Mouse (Mus musculus) gastrocnemius, postnatal 25 days (tissue): ENCODE measurements around the gene Myo1d. TPM values are rescaled to one million over a fixed set of nuclear protein-coding genes. Genes with fewer than 3 reads are reported as not detected.

Experiments
- DNase-seq: peaks from one replicate; pipeline ENCODE4 v3.0.0; 2022
- total RNA-seq, 2 experiments: library from RNA; stranded (reverse); gene quantifications; 1 replicate in 1 of 2; 2 replicates in 1 of 2; pipeline ENCODE4 v1.2.3; 2021

Gene Myo1d
- total RNA-seq, 2 experiments from 2014 or later = 3.0 to 3.9 TPM

DNA sequence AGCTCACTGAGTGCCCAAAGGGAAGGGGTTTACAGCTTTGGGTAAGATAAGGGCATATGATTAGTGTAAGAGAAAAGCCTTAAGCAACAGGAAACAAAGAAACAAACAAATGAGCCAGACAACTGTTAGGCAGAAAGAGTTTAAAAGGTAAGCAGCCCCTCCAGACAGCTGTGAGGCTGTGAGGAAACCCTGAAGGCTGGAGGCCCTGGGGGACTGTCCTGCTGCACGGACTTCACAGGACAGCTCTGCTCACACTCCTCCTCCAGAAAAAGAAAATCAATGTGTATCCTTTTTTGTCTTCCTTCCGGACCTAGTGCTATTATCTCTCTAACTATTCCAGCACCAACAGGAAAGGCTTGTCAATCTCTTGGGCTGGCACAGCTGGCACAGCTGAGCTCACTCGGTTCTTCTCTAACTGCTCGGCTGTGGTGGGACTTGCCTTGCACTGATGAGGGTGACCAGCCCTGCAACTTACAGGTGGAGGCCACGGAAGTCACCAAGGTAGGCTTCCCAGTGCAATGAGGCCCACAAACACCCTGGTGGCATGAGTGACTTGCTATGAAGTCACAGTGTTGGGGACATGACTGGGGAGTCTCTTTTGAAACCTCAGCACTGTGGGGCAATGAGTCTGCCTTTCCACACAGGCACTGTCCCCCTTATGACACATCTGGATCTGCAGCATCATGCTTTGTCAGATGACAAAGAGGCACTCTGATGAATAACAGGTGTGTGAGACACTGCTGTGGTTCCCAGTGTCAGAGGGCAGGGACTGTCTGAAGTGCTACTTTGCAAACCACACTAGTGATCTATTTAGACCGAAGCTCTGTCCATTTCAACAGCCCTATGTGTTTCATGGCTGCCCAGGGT, 275.1 kb downstream of the Myo1d start:
- DNase-seq = no peak

DNA sequence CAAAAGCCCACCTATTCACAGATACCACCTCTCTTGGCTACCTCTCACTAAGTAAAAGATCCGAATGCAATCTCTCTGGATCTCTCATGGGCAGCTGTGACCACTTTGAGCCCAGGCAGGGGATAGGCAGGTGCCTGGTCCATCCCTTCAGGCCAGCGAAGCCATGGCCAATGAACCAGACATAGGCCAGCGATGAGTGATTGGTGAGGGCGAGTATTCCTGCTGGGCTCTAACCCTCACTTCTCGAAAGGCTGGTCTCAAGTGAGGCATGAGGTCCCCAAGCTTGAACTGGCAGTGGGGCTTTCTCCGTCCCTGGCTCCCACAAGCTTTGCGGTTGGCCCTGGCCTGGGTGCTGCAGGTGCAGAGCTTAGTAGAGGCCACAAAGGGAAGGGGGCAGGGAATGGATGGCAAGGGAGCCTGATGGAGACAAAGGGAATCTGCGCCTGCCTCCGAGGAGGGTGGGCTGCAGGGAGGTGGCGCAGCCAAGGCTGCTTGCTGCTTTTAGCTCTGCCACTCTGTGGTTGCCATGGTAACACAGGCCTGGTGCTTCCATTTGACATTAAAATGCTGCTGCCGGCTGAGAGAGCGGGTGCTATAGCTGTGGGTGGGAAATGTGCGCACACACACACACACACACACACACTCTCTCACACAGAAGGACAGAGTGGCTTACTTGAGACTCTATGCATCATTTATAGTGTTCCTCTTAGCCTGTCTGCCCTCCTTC, 275.9 kb downstream of the Myo1d start:
- no peak for DNase-seq

DNA sequence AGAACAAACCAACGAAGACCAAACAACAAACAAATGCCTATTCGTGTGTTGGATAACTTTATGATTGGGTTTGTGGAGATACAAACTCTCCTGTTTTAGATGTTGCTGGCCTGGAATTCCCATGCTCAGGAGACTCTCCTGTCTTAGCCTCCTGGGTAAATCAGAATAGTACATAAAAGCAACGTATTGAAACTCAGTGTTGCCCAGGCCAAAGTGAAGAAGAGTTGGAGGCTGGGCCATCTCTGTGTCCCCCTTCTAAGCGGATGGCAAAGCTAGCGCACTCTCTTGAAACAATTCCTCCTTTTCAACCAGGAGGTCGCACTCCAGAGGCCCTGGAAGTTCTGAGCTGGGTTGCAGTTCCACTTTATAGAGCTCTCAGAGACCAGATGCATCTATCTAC, 276.5 kb downstream of the Myo1d start:
- DNase-seq = no peak

DNA sequence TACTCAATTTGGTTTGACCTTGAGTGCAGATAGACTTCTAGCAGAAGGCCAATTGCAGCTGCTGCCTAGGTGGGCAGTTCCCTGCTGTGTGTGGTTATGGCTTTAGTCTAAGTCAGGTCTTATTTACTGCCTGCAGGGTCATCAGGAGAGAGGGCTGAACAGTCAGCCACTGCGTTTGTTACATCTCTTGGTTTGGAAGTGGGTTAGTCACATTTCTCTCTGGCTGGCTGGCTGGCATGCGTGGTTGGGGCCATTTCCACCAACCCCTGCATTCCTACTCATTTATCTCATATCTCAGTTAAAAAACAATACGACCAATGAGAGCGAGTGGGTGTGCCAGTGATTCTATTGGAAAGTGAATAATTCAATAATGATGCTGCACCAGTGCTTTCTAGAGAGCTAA, 280.3 kb downstream of the Myo1d start:
- no peak for DNase-seq

DNA sequence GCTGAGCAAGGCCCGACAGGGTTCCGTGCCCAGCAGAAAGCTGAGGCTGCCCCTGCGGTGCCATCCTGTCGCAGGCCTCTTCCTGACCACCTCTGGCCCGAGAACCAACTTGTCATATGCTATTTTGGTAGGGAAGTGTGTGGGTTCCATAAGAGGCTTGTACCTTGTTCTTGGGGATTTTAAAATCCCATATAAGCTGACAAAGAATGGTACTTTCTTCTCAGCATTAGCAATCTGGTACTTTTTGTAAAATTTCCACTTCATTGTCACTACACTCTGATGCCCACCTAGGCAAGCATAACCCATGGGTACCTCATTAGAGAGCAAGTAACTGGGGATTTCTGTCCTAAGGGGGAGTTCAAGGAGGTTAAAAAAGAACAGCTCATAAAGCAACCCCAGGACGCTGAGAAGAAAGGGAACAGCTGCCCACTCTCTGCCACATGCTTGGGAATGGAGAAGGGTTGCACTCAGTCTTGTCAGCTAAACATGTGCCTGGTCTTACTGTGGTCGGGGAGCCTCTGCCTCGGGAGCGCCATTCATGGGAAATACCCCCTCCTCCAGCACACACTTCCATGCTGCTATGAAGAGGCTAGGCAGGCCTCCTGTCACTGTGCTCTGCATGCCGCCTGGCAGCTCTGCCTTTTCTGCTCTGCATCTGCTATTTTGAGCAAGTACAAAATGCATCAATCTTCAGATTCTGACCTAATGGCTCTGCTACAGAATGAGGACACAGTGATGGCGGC, 281.3 kb downstream of the Myo1d start:
- no peak for DNase-seq

DNA sequence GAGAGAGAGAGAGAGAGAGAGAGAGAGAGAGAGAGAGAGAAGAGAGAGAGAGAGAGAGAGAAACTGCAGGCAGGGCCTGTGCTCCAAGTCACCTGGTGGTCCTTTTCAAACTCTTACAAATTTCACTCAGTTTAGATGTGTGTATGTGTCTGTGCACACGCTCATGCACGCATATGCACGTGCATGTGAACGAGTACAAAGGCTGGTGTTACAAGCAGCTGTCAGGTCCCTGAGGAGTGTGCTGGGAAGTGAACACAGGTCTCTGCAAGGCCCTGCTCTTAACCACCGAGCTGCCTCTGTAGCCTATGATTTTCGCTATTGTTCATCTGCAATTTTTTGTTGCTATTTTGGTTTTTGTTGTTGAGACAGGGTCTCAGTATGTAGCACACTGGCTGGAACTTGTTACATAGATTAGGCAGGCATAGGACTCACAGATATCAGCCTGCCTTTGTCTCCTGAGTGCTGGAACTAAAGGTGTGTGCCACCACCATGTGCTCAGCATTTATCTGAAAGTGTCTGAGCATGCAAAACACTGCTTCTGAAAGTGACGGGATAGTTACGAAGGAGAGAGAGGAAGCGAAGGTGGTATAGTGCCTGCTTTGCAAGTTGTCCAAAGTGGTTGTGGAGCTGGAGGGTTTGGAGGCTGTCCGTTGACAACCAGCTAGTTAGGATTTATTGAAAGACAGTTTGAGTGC, 282.5 kb downstream of the Myo1d start:
- no peak for DNase-seq

DNA sequence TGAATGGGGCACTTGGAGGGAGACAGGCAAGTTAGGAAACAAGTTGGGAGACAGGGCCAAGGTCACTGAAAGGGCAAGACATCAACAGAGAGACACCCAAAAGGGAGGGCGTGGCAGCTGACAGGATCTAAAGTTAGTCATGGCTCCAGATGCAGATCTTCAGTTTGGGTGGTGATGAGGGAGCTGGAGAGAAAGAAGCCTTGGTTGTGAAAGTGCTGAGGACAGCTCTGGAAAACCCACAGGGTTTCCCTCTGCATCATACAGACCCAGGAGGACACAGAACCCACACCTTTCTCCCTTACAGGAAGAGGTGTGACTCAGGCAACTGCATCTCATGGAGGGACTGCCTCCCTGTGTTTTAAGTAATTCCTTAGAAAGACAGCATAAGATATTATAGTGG, 283.2 kb downstream of the Myo1d start:
- DNase-seq = no peak

DNA sequence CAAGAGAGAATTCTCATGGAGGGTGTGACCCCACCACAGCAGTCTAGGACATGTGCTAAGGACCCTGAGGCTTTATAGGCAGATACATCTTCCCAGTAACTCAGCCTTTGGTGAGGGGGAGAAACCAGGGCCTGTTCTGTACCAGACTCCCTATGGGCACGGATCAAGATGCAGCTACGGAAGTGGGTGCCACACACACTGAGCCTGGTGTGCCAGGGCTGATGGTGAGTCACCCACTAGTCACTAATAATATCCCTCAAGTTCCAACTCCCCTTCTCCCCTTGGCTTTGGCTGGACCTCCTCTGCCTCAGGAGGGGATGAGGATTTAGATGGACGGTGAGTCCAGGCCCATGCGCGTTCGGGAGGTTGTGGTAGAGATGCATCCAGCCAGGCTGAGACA, 283.9 kb downstream of the Myo1d start:
- no peak for DNase-seq

DNA sequence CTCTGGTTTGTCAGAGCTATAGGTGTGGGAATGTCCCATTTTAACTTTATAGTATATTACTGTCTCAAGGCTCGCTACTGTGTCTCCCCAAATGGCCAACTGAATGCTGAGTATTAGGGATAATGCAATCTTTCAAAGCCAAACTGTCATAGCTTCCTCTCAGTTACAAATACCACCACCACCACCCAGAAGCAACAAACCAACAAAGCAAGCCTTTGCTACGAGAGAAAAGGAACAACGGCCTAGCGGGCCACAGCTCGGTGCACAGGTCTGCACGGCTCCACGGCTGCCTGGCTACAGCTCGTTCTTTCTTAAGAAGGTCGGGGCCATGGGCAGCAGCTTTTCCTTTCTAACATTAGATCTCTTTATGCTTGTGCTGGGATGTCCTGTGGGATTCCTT, 285.0 kb downstream of the Myo1d start:
- DNase-seq = no peak

DNA sequence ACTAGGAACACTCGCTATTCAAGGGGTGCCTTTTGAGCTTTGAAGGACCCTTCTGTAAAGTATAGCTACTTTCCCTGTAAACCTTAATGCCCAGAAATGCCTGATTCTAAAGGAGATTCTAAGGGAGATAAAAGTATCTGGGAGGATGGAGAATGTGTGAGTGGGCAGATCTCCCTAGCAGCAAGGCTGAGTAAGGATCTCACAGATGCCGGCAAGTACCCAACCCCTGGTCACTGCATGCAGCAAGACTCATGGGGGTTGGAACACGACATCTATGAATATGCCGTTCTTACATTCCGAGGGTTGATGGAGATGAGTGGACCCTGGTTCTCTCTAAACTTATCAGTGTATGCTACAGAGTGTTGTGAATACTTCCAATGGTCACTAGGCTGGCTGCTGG, 286.6 kb downstream of the Myo1d start:
- DNase-seq = no peak

DNA sequence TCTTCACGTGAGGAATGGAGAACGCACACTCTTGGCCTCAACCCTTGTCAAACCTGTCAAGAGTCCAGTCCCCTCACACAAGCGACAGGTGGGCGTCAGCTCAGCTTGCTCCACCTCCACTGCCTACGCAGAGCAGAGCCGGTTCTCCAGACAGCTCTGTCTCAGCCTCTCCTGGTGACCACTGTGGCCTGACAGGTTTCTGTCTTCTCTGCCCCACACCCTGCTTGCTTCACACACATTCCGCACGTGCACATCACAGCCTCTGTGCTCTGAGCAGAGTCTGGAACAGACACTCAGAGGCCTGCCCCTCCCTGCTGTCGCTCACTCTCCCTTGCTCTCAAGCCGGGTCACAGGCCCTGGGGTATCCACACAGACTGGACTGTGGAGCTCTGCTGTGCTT, 289.0 kb downstream of the Myo1d start:
- no peak for DNase-seq

DNA sequence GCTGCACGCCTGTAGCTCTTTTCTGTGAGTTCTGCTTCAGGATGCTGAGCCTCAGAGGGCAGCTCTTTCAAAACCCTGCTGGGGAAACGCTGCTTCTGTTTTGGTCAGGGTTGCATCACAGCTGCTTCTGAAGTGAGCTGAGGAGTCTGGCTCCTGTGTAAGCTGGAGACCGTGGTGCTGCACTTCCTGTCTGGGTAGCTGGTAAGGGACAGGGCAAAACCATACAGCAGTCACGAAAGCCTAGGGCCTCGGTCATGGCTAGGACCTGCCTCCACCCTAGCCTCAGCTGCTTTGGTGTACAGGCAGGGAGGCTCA, 290.0 kb downstream of the Myo1d start:
- DNase-seq = no peak

DNA sequence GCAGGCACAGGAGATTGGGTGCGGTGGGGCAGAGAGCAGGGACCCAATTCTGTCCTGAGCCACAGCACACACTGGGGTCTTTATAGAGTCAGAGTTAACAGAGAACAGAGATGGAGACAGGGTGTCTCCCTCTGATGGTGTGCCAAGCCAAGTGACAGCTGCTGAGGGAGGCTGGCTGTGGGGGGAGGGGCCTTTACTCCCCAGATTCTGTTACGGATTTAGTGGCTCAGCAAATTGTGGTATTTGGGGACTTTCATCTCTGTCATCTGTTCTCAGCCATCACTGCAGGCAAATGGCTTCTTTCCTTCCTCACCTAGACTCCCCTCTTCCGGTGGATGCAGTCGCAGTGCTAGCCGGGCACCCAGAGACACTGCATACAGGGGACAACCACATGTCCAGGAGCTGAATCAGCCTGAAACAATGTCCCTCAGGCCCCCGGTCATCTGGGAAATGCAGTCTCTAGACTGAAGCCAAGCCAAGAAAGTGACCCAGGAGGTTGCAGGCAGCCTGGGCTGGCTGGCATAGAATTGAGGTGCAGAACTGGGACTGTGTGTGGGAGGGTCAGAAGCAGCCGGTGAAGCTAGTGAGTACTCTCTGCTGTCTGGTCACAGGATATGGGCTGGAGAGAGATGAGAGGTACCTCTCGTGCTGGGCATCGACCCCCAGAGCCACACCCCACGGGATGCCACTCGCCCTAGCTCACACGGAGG, 290.5 kb downstream of the Myo1d start:
- DNase-seq = no peak

DNA sequence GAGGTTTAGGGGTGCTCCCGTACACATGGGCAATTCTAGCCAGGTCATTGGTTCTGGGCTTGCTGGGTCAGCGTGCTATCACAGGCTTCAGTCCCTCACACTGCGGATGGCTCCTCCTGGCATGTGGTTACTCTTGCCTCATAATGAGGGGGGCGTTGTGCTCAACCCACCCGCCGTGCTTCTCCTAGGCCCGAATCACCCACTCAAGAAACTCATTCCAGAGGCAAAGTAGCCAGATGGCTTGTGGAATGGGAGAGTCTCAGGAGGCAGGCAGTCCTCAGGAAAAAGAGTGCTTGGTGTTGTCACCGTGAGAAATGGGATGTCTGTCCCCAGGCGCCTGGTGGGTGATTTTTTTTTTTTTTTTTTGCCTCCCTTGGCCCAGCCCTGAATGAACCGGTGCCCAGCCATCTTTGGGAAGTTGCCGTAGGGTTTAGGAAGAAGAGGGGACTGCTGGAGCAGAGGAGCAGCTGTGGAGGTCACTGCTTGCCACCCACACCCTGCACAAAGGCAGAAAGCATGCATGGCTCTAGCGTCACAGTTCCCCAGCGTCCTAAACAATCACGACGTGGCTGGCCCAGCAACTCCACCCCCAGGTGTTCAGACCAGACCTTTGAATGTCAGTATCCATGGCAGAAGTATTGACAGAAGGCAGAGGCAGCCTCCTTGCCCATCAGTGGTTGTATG, 291.8 kb downstream of the Myo1d start:
- no peak for DNase-seq

DNA sequence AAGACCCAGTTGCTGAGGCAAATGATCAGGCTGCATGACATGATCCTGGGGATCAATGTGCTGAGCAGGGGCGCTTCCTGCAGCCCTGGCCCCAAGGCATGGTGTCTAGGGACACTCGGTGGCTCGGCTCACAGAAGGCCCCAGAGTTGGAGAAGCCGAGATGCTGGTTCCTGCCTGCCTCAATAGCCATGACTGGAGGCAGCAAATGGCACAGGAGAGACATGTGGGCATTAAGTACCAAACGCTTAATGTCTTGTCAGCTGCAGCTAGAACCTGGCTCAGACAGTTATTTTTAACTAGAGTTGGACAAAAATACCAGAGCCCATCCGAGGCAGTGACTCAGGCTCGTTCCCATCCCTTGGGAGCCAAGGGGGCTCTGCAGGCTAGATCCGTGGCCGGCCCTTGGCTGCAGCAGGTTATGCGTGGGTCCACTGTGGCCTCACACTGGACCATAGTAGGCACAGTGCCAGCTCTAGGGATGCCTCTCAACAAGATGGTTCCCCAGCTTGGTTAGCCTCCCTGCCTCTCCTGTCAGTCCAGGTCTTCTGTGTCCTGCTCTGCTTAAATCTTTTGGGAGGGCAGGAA, 294.1 kb downstream of the Myo1d start:
- no peak for DNase-seq

DNA sequence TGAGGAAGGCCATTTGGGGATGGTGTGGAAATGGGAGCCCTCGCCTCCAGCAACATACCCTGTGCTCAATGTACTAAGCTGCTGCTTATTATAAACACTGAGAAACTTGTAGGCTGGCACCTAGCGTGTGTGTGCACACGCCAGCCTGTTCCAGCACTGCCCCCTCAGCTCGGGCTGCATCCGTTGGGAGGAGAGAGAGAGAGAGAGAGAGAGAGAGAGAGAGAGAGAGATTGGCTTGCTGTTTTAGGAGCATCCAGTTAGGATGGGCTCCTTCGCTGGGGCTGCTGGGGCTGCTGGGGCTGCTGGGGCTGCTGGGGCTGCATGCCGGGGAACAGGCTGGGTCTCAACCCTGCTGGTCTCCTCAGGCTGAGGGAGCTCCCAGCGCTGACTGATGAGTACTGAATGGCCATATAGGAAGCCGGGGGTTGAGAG, 294.7 kb downstream of the Myo1d start:
- no peak for DNase-seq

DNA sequence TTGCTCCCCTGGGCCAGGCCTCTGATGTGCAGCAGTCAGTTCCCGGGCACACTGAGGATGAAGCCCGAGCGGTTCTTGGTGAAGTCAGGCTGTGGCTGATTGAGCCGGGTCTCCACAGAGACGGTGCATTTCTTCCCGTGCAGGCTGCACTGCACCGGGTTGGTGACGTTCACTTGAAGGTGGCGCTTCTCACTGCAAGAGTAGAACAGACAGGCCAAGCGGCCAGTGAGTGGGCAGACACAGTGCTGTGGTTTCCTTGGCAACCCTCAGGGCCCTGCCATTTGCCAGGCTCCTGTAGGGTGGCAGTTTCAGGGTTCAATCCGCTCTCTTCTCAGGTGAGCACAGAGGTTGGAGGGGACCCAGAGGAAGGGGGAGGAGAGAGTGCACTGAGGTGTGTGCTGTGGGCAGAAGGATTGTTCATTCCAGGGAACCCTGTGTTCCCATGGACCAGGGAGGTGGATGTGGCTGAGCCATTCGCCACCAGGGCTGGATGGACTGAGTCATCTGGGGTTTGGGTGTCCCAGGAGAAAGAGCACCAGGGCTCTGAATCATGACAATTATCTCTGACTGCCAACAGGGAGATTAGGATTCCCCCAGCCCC, 295.5 kb downstream of the Myo1d start:
- no peak for DNase-seq

DNA sequence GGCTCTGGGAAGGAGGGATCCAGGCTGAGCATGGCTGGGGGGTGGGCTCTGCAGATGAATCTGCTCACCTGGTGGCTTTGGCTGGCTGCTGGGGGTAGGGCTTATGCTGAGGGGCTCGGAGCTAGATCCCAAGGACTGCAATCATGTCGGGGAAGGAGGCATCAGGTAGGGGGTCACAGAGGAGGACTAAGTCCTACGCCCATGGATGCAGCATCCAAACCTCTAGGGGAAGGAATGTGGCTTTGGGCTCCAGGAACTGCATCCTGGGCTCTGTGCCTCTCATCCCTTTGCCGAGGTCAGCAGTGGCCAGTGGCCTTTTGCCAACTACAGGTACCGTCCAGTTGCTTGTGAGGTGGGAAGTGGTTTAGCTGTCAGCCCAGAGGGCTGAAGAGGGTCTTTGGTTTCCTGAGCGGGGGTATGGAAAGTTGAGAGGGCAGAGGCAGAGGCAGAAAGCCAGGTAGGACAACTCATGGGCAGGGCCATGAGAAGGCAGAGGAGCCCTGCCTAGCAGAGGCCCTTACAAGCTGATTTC, 296.2 kb downstream of the Myo1d start:
- no peak for DNase-seq

DNA sequence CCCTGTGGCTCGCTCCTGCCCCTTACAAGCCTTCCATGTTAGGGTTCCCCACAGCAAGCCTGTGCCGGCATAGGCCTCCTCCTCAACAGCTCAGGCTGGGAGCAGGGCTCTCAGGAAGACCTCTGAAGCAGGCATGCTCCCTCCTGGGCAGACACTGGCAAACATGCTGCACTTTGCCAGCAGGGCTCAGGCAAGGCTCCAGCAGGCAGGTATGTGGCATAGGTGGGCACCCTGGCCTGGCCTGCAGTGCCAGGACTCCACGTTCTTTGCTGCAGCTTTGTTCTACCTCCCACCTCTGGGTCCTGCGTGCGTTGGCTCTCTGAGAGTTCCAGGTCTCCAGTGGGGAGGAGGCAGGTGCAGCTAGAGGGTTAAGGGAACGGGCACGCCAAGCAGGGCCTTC, 296.9 kb downstream of the Myo1d start:
- DNase-seq = no peak

DNA sequence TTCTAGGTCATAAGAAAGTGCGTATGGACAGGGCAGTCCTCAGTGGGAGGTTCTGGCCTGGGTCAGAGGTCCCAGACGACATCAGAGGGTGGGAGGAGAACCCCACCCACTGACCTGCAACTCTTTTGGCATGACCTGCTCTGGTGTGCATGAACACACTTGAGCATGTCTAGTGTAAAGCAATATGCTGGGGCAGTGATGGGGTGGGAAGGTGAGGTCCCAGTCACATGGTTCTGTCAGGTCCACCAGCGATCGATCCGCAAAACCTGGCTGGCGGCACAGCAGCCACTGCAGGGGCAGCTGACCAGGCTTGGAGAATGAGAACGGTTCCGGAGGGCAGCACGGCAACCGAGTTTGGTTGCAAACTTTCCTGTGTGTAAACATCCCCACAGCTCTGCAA, 297.5 kb downstream of the Myo1d start:
- DNase-seq = no peak
